Mouse (Mus musculus) liver, embryonic 16.5 days (tissue): ENCODE data around the gene Ssx2ip. TPM values are rescaled to one million over a fixed set of nuclear protein-coding genes. Genes with fewer than 3 reads are reported as not detected.

Source experiments
- ATAC-seq: fragments of 200-750 bp; cut with Nextera tagmentation; 2 replicates; pipeline ENCODE4 v1.8.0; 2017; ENCODE audit warnings: low read depth, mild to moderate bottlenecking, moderate number of reproducible peaks, moderate library complexity
- H3K27ac ChIP-seq: fragments of 300-500 bp; sonication (generic); 2 replicates; pipeline ENCODE4 v1.5.1; 2014; ENCODE audit warnings: mild to moderate bottlenecking, low read length
- H3K27me3 ChIP-seq: fragments of 300-500 bp; sonication (generic); 2 replicates; pipeline ENCODE4 v1.6.1; 2014; ENCODE audit warnings: low read depth, low read length, mixed read lengths; ENCODE audit not compliant: control insufficient read depth, insufficient read depth
- H3K36me3 ChIP-seq: fragments of 300-500 bp; sonication (generic); 2 replicates; pipeline ENCODE4 v1.6.1; 2014; ENCODE audit warnings: mild to moderate bottlenecking; ENCODE audit not compliant: control insufficient read depth, insufficient read depth
- H3K4me1 ChIP-seq: fragments of 300-500 bp; sonication (generic); 2 replicates; pipeline ENCODE4 v1.6.1; 2014; ENCODE audit warnings: low read depth, low read length, mixed read lengths; ENCODE audit not compliant: control insufficient read depth
- H3K4me2 ChIP-seq: fragments of 300-500 bp; sonication (generic); 2 replicates; pipeline ENCODE4 v1.6.1; 2014; ENCODE audit warnings: low read depth, low read length, mixed read lengths
- H3K4me3 ChIP-seq: fragments of 300-500 bp; sonication (generic); 2 replicates; pipeline ENCODE4 v1.5.1; 2014; ENCODE audit warnings: low read depth, mild to moderate bottlenecking, low read length
- H3K9ac ChIP-seq: fragments of 300-500 bp; sonication (generic); 2 replicates; pipeline ENCODE4 v1.6.1; 2014; ENCODE audit warnings: low read depth, low read length
- H3K9me3 ChIP-seq: fragments of 300-500 bp; sonication (generic); replicated peaks from 2 replicates; pipeline ENCODE4 v1.6.1; 2016; ENCODE audit warnings: low read length; ENCODE audit not compliant: control insufficient read depth
- WGBS: fragments of 180-500 bp; shearing (Covaris S2); extraction: QIAGEN DNeasy Blood & Tissue Kit; methylation state at CpG from one replicate; pipeline ENCODE4 v1.1.7; 2014; ENCODE audit not compliant: insufficient replicate concordance; 5-methylcytosine and 5-hydroxymethylcytosine counted together
- polyA plus RNA-seq: library from polyadenylated mRNA; unstranded; fragments of >200 nt; fragmentation: Nextera tagmentation; extraction: Ambion mirVana; gene quantifications from 2 replicates; pipeline ENCODE4 v1.2.1, GENCODE M21; 2015

Ssx2ip gene
- polyA plus RNA-seq, 1 experiment from 2014 or later, result 60.7 TPM

GRCm38 (mm10) chr3:146410114-146410513, 5.7 kb downstream of the Ssx2ip start:
- no peaks in the 10 kb centered on the region; the same call in none of the 2 replicates for H3K36me3 ChIP-seq

DNA sequence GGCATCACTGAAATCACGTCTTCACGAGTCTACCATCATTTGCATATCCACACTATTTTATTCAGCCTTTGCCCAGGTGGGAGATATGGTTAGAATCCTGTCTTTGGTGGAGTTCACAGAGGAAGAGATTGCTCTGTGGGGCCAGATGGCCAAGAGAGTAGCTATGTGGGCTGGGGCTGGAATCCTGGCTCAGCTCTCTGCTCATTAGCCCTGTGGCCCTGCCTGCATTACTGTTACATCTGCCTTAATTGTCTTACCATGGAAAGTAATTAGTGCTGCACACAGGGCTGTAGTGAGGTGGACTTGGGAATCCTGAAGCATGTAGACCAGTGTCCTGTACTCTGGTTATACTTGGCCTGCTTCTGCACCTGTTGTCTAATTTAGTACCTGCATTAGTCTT, 7.6 kb downstream of the Ssx2ip start:
- Histone ChIP-seq H3K4me1 (peaks cover 52% of the 10 kb centered on the region), H3K36me3 (peaks cover 8% of the 10 kb centered on the region), H3K27ac (no peak overlapping the region), H3K4me2 (no peak overlapping the region), H3K9me3 (no peaks in the 10 kb centered on the region), H3K4me3 (no peak overlapping the region), H3K9ac (no peak overlapping the region), H3K27me3 (no peaks in the 10 kb centered on the region)
- WGBS, result 81% methylated on average over 2 of the region's 2 CpGs
- ATAC-seq, result no peak

More at GRCm38 (mm10) chr3:146410114-146410513, 5.7 kb downstream of the Ssx2ip start:
- Histone ChIP-seq H3K9ac (no peak overlapping the region), H3K4me1 (peaks cover 62% of the 10 kb centered on the region), H3K27me3 (no peaks in the 10 kb centered on the region), H3K4me3 (no peak overlapping the region), H3K9me3 (no peaks in the 10 kb centered on the region), H3K4me2 (peak overlapping the region; percentile 32), H3K27ac (peak overlapping the region; percentile 60)
- WGBS, result 56% methylated on average over 7 of the region's 7 CpGs
- ATAC-seq, result peak; percentile 43

- peaks cover 9% of the 10 kb centered on the region for H3K36me3 ChIP-seq
- no peak overlapping the region for H3K27ac ChIP-seq
- H3K9me3 ChIP-seq, result no peaks in the 10 kb centered on the region
- H3K4me1 ChIP-seq, result peaks cover 47% of the 10 kb centered on the region
- no peak for ATAC-seq
- H3K4me2 ChIP-seq, result no peak overlapping the region
- H3K9ac ChIP-seq, result no peak overlapping the region
- H3K27me3 ChIP-seq, result no peaks in the 10 kb centered on the region
- WGBS, result 90% methylated on average over 7 of the region's 7 CpGs
- no peak overlapping the region for H3K4me3 ChIP-seq
Observed at GRCm38 (mm10) chr3:146412480-146412879, 8.0 kb downstream of the Ssx2ip start.

DNA sequence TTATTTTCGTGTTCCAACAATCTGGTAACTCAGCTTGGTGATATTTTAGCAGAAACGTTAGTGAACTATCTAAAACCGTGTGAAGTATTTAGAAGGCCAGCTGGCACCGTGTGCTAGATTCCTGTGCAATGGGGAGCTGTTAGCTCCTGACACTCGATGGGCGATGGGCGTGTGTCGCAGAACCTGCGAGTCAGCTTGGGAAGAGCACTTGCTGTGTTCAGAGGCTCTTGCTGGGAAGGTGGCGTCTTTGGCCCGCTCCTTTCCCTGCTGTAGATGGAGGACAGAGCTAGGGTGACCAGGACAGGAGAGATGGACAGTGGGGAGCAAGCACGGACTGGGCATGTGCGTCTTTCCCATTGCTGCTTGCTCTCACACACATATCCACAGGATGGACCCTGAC, 8.6 kb downstream of the Ssx2ip start:
- H3K9me3 ChIP-seq, result no peaks in the 10 kb centered on the region
- H3K4me3 ChIP-seq, result no peak overlapping the region
- peaks cover 10% of the 10 kb centered on the region for H3K36me3 ChIP-seq
- WGBS, result 89% methylated on average over 13 of the region's 13 CpGs
- H3K27ac ChIP-seq, result no peak overlapping the region
- no peaks in the 10 kb centered on the region for H3K27me3 ChIP-seq
- ATAC-seq, result no peak
- H3K4me2 ChIP-seq, result no peak overlapping the region
- H3K4me1 ChIP-seq, result peaks cover 42% of the 10 kb centered on the region
- H3K9ac ChIP-seq, result no peak overlapping the region

DNA sequence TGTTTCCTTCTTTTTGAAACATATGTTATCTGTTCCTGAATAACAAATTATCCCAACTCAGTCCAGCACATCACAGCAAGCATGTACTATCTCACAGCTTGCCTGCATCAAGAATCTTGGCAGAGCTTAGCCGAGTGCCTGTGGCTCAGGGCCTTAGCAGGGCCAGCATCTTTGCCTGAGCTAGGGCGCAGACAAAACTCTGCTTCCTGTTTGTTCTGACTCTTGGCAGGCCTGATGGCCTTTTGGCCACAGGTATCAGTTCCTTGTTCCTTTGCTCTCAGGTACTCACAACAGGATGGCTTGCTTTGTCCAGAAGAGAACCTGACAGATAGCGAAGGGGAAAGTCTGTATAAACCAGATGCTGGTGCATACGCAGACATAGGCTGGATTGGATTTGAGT, 9.6 kb downstream of the Ssx2ip start:
- Histone ChIP-seq H3K27me3 (no peaks in the 10 kb centered on the region), H3K9ac (no peak overlapping the region), H3K4me1 (peaks cover 32% of the 10 kb centered on the region), H3K27ac (no peak overlapping the region), H3K4me2 (no peak overlapping the region), H3K36me3 (peaks cover 18% of the 10 kb centered on the region), H3K9me3 (no peaks in the 10 kb centered on the region), H3K4me3 (no peak overlapping the region)
- WGBS, result 82% methylated on average over 4 of the region's 4 CpGs
- ATAC-seq, result no peak

GRCm38 (mm10) chr3:146414555-146414954, 10.1 kb downstream of the Ssx2ip start:
- no peak for ATAC-seq
- no peak overlapping the region for H3K27ac ChIP-seq
- no peaks in the 10 kb centered on the region for H3K9me3 ChIP-seq
- peaks cover 27% of the 10 kb centered on the region for H3K4me1 ChIP-seq
- H3K27me3 ChIP-seq, result no peaks in the 10 kb centered on the region
- H3K36me3 ChIP-seq, result peaks cover 24% of the 10 kb centered on the region
- 90% methylated on average over 12 of the region's 12 CpGs for WGBS
- H3K4me3 ChIP-seq, result no peak overlapping the region
- H3K9ac ChIP-seq, result no peak overlapping the region
- no peak overlapping the region for H3K4me2 ChIP-seq

DNA sequence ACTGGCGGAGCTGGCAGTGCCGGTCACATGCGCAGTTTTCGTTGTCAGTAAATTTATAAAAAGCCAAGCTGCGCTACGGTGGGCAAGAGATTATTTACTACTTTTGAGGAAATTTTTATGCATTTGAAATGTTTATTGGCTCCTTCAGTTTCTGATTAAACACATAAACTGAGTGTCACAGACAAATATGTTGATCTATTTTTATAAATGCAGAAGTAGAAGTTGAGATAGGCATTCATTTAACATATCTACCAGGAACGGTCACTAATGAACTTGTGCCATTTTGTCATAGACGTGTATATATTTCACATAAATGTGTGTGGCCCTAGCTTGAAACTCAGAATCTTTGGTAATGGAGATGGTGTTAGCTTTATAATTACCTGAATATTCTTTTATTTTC, 13.4 kb downstream of the Ssx2ip start:
- Histone ChIP-seq H3K4me3 (no peak overlapping the region), H3K4me2 (no peak overlapping the region), H3K36me3 (peaks cover 53% of the 10 kb centered on the region), H3K27me3 (no peaks in the 10 kb centered on the region), H3K9me3 (no peaks in the 10 kb centered on the region), H3K4me1 (no peaks in the 10 kb centered on the region; the same call in 1 of the 2 replicates), H3K27ac (no peak overlapping the region), H3K9ac (no peak overlapping the region)
- ATAC-seq, result no peak
- WGBS, result 87% methylated on average over 8 of the region's 8 CpGs

- Histone ChIP-seq H3K27me3 (no peaks in the 10 kb centered on the region), H3K4me2 (no peak overlapping the region), H3K27ac (no peak overlapping the region), H3K36me3 (peaks cover 63% of the 10 kb centered on the region), H3K9me3 (no peaks in the 10 kb centered on the region), H3K4me1 (no peaks in the 10 kb centered on the region; the same call in 1 of the 2 replicates), H3K4me3 (no peak overlapping the region), H3K9ac (no peak overlapping the region)
- WGBS, result 44% methylated on average over 7 of the region's 7 CpGs
- ATAC-seq, result no peak
Observed at GRCm38 (mm10) chr3:146418901-146419300, 14.5 kb downstream of the Ssx2ip start.

GRCm38 (mm10) chr3:146419534-146419933, 15.1 kb downstream of the Ssx2ip start:
- no peak overlapping the region for H3K9ac ChIP-seq
- H3K4me3 ChIP-seq, result no peak overlapping the region
- peaks cover 63% of the 10 kb centered on the region for H3K36me3 ChIP-seq
- ATAC-seq, result no peak
- H3K9me3 ChIP-seq, result no peaks in the 10 kb centered on the region
- no peaks in the 10 kb centered on the region for H3K27me3 ChIP-seq
- no peaks in the 10 kb centered on the region; the same call in 1 of the 2 replicates for H3K4me1 ChIP-seq
- no peak overlapping the region for H3K27ac ChIP-seq
- 87% methylated on average over 9 of the region's 9 CpGs for WGBS
- no peak overlapping the region for H3K4me2 ChIP-seq
